19 mouse cellular contexts compared by ENCODE assay signal in genomic region chr3:51577359-51577758, GRCm38 (mm10). TPM values are rescaled to one million over a fixed set of nuclear protein-coding genes. Genes with fewer than 3 reads are reported as not detected.
A peak's percentile ranks its signal among the peaks of the same experiment; 100 is the strongest.
DNase-seq lines count a peak whose midpoint lies in the region; ATAC-seq lines count a peak whose summit lies in the region.
"Had no signal": no experiment of that assay in that cellular context is flagged by ENCODE, and none has a peak within 500 bp of the region (broad histone marks: within the 10 kb centered on the region; RNA-seq: fewer than 3 reads in every experiment).

No protein-coding gene starts in this region.

- no peaks in the 10 kb centered on the region for H3K36me3 ChIP-seq in forebrain, embryonic 11.5 days (ENCODE audit: control insufficient read depth, insufficient read depth, low read length)
- no peaks in the 10 kb centered on the region for H3K36me3 ChIP-seq in forebrain, embryonic 13.5 days (ENCODE audit: poor library complexity, severe bottlenecking)
- H3K36me3 ChIP-seq: embryonic facial prominence, embryonic 13.5 days; hindbrain, embryonic 15.5 days; limb, embryonic 13.5 days had no signal

- H3K4me2 ChIP-seq in forebrain, embryonic 11.5 days (ENCODE audit: low read depth, low read length, severe bottlenecking) = no peak overlapping the region
- no peak overlapping the region for H3K4me2 ChIP-seq in forebrain, embryonic 13.5 days
- H3K4me2 ChIP-seq: embryonic facial prominence, embryonic 13.5 days; heart, embryonic 11.5 days; hindbrain, embryonic 15.5 days; limb, embryonic 13.5 days had no signal

- H3K4me1 ChIP-seq in forebrain, embryonic 11.5 days (replicated peaks; ENCODE audit: control insufficient read depth, insufficient read depth, low read length) = no peaks in the 10 kb centered on the region
- peaks cover 6% of the 10 kb centered on the region; the same call in 1 of the 2 replicates for H3K4me1 ChIP-seq in forebrain, embryonic 13.5 days
- H3K4me1 ChIP-seq: embryonic facial prominence, embryonic 13.5 days; hindbrain, embryonic 15.5 days had no signal

- ATAC-seq in forebrain, embryonic 11.5 days (replicated peaks; ENCODE audit: low FRiP score) = 0 out of 2 replicates have a peak, but pooled peaks have one; percentile 39
- no peak for ATAC-seq in forebrain, embryonic 13.5 days
- ATAC-seq: forebrain, embryonic 16.5 days had no signal

- H3K27me3 ChIP-seq in forebrain, embryonic 11.5 days (ENCODE audit: control insufficient read depth, insufficient read depth, low read length) = no peaks in the 10 kb centered on the region
- H3K27me3 ChIP-seq in forebrain, embryonic 13.5 days = no peaks in the 10 kb centered on the region
- H3K27me3 ChIP-seq: CH12.LX; embryonic facial prominence, embryonic 13.5 days; hindbrain, embryonic 15.5 days; limb, embryonic 13.5 days had no signal

- H3K9ac ChIP-seq in forebrain, embryonic 11.5 days (ENCODE audit: low read length) = no peak overlapping the region
- H3K9ac ChIP-seq in forebrain, embryonic 13.5 days = no peak overlapping the region
- H3K9ac ChIP-seq: embryonic facial prominence, embryonic 13.5 days; hindbrain, embryonic 15.5 days; limb, embryonic 13.5 days; liver, embryonic 14.5 days had no signal

- H3K27ac ChIP-seq in forebrain, embryonic 11.5 days (ENCODE audit: low read depth, low read length) = no peak overlapping the region
- no peak overlapping the region for H3K27ac ChIP-seq in forebrain, embryonic 13.5 days
- H3K27ac ChIP-seq: embryonic facial prominence, embryonic 13.5 days; hindbrain, embryonic 15.5 days; limb, embryonic 13.5 days; liver, embryonic 14.5 days had no signal

- WGBS in forebrain, embryonic 11.5 days = 40% methylated on average over 11 of the region's 11 CpGs
- 27% methylated on average over 11 of the region's 11 CpGs for WGBS in forebrain, embryonic 13.5 days

- no peak overlapping the region for H3K4me3 ChIP-seq in forebrain, embryonic 11.5 days (ENCODE audit: low read depth, low read length)
- no peak overlapping the region for H3K4me3 ChIP-seq in forebrain, embryonic 13.5 days
- H3K4me3 ChIP-seq: embryonic facial prominence, embryonic 13.5 days; hindbrain, embryonic 15.5 days; limb, embryonic 13.5 days had no signal

- no peak for DNase-seq in forebrain, embryonic 11.5 days (ENCODE audit: low spot score)
- peak; percentile 37 for DNase-seq in kidney, postnatal 14 days
- DNase-seq in kidney, adult 18-20 months = no peak
- DNase-seq in ZHBTc4 (ENCODE audit: low read depth, low spot score) = peak; percentile 39
- peak; percentile 78 for DNase-seq in retina, postnatal 1 day
- no peak for DNase-seq in layer of hippocampus, postnatal 14 days (ENCODE audit: low spot score in 2 of 2)
- DNase-seq in spleen, adult 18-20 months = no peak
- DNase-seq: cerebellum, adult 18-20 months; layer of hippocampus, adult 9-11 months; right cerebral cortex, postnatal 14 days; thymus, postnatal 4 days had no signal

- H3K9me3 ChIP-seq in forebrain, embryonic 11.5 days (ENCODE audit: control insufficient read depth, low read length) = no peaks in the 10 kb centered on the region
- no peaks in the 10 kb centered on the region for H3K9me3 ChIP-seq in forebrain, embryonic 13.5 days (replicated peaks)
- H3K9me3 ChIP-seq: embryonic facial prominence, embryonic 13.5 days; hindbrain, embryonic 15.5 days; limb, embryonic 13.5 days had no signal

RNA-seq across cellular contexts. Expression of gene Setd7, which starts 16.7 kb away (rescaled TPM):
- 4.3 and 4.6 TPM in 2 replicates for polyA plus RNA-seq in forebrain, embryonic 11.5 days (2014; fragmentation: Nextera tagmentation; extraction: Ambion mirVana)
- polyA plus RNA-seq in forebrain, embryonic 13.5 days (2015; fragmentation: Nextera tagmentation; extraction: Ambion mirVana) = 5.1 TPM in 2 replicates
- total RNA-seq in layer of hippocampus, postnatal 14 days (2021) = 10 to 100 TPM; 88.8 to 95.4 TPM

Comparison
In these comparisons a context has a peak if more than half of its experiments do, and no peak if none do; other contexts are left out.
1. DNase-seq: peak in kidney, postnatal 14 days (single experiment), ZHBTc4 (single experiment) and retina, postnatal 1 day (single experiment); none in forebrain, embryonic 11.5 days (single experiment), kidney, adult 18-20 months (single experiment), layer of hippocampus, postnatal 14 days (0 of 2) and spleen, adult 18-20 months (0 of 2).